Mouse (Mus musculus) B cell, adult 62 days (primary cell): Measurements from ENCODE around the gene Fh1. TPM values are rescaled to one million over a fixed set of nuclear protein-coding genes. Genes with fewer than 3 reads are reported as not detected.

Source experiments
- total RNA-seq: library from RNA; stranded (reverse); gene quantifications from 4 replicates; pipeline ENCODE4 v1.2.4, GENCODE M21; 2023

Gene Fh1
- 45.6 to 61.2 TPM (median 60.6 TPM) in 4 replicates for total RNA-seq

DNA sequence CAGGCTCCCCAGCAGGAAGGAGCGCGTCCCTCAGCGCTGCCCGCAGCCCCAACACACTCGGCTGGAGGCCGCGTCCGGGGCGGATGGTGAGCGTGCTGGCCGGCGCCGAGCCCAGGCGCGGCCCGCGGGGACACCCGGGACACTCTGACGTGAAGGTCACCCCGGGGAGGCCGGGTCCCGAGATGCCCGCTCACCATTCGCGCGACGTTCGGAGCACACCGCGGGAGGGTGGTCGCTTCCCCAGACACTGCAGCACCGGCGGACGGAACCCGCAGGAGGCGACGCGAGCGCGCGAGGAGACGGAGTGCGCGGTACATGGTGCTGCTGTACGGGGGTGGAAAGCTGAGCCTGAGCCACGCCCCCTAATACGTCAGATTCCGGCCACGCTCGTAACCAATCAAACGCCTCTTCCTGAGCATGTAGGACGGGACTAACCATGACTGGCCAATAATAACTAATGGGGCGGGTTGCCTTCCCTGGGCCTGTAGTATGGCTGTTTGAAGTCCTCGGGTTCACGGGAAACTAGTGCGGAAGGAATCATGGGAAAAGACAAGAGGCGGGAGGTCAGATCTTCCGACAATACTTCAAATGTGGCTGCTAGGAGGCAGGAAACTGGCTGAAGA is at the start of gene Fh1:
Fh1 (minus strand) TSS at position 379 of the 623 bp plus-strand sequence.

DNA sequence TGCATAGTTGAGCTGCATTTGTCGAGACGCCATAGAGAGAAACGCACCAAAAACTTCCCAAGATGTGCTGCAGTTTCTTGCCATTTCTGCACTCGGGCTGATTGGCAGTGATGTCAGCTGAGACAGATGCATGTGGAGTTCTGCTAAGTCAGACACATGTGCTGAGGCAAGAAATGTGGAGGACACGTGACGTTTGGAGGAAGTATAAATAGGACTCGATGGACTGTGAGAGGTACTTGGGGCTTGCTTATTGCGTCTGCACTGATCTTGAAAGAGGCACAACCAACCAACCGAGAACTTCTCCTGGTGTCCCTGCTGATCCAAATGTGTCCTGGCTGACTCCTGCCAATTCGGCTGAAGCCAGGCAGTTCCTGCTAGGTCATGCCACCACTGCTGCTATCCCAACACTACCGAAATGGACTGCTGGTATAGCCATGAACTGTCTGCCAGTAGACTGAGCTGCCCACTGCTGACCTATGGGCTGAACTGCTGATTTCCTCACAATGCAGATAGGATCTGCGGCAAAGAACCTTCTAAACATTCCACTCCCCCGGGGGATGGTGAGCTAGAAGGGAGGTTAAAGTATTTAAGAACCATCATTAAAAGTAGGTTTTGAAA is 5.5 kb downstream of the Fh1 start, which contains the start of gene Kmo:
Kmo (plus strand) TSS at position 568 of the 618 bp plus-strand sequence.

Other genes with a start within 250 kb of the Fh1 start
- gene Rgs7, start 133.1 kb downstream of the Fh1 start, total RNA-seq, result not detected in 4 replicates
- gene Kmo, start 5.3 kb downstream of the Fh1 start, total RNA-seq, result 106 to 120 TPM (median 113 TPM) in 4 replicates
- gene Opn3, start 67.1 kb upstream of the Fh1 start, total RNA-seq, result 1.7 to 3.3 TPM (median 2.1 TPM) in 4 replicates
- 7.3 to 10.5 TPM (median 9.5 TPM) in 4 replicates for gene Chml, start 67.3 kb upstream of the Fh1 start, total RNA-seq
- gene Wdr64, start 73.0 kb upstream of the Fh1 start, total RNA-seq, result not detected in 4 replicates